Mouse (Mus musculus): ENCODE measurements around the gene Mbtps2. TPM values are rescaled to one million over a fixed set of nuclear protein-coding genes. Genes with fewer than 3 reads are reported as not detected.
A peak's percentile ranks its signal among the peaks of the same experiment; 100 is the strongest.

Gene Mbtps2
- total and polyA plus RNA-seq, 3 experiments: 7.0 to 209 (median 31.8) TPM

GRCm38 (mm10) chrX:157644300-157644699 is 45.8 kb upstream of the Mbtps2 start (continued):
- no peak for TF ChIP-seq SIN3A (IDR thresholded peaks at IDR 0.05; ENCODE audit: low read length)
- TF ChIP-seq MAZ (IDR thresholded peaks at IDR 0.05; ENCODE audit: low read depth, low read length): no peak
- no peak for TF ChIP-seq NELFE (IDR thresholded peaks at IDR 0.05; ENCODE audit: low read depth, low read length)
- peak; percentile 87 for TF ChIP-seq ZC3H11A (IDR thresholded peaks at IDR 0.05; ENCODE audit: low read depth, low read length)
- no peak for TF ChIP-seq GABPA (IDR thresholded peaks at IDR 0.05; ENCODE audit: low read depth, low read length)
- no peak for TF ChIP-seq USF1 (IDR thresholded peaks at IDR 0.05; ENCODE audit: low read depth, low read length)
- no peak for TF ChIP-seq TBP (IDR thresholded peaks at IDR 0.05; ENCODE audit: low read depth, low read length)
- TF ChIP-seq MYB (IDR thresholded peaks at IDR 0.05; ENCODE audit: low read depth, low read length): no peak
- no peak for TF ChIP-seq MEF2A (IDR thresholded peaks at IDR 0.05; ENCODE audit: extremely low read depth, insufficient replicate concordance, low read depth, low read length, poor library complexity, severe bottlenecking)
- no peak for TF ChIP-seq KAT2A (conservative IDR thresholded peaks at IDR 0.05; ENCODE audit: low read depth, low read length)
- TF ChIP-seq E2F4 (IDR thresholded peaks at IDR 0.05; ENCODE audit: borderline replicate concordance, low read depth, low read length): no peak
- TF ChIP-seq EP300 (IDR thresholded peaks at IDR 0.05; ENCODE audit: low read depth in 1 of 2, low read length in 2 of 2): no peak

GRCm38 (mm10) chrX:157642856-157643255 is 44.3 kb upstream of the Mbtps2 start:
- no peak overlapping the region for H3K27ac ChIP-seq (ENCODE audit: control insufficient read depth, low read depth, low read length)
- H3K4me1 ChIP-seq (ENCODE audit: control insufficient read depth in 1 of 2, insufficient read depth in 2 of 2, low read length in 2 of 2): no peaks in the 10 kb centered on the region
- H3K27me3 ChIP-seq (ENCODE audit: control insufficient read depth in 1 of 2, insufficient read depth in 2 of 2, low read length in 2 of 2): peaks cover 1 to 7% of the 10 kb centered on the region in 2 experiments
- no peaks in the 10 kb centered on the region for H3K9me3 ChIP-seq (replicated peaks; ENCODE audit: insufficient read depth, low read length)
- DNase-seq (ENCODE audit: low read depth, low spot score): no peak
- no peak overlapping the region for H3K4me3 ChIP-seq (ENCODE audit: control insufficient read depth in 1 of 2, insufficient read depth in 1 of 2, low read depth in 2 of 2, low read length in 2 of 2)
- no peak overlapping the region for H3K9ac ChIP-seq (ENCODE audit: control insufficient read depth, low read depth, low read length, poor library complexity, severe bottlenecking)
- TF ChIP-seq ZKSCAN1 (IDR thresholded peaks at IDR 0.05; ENCODE audit: low read depth, low read length) (no peak), NRF1 (IDR thresholded peaks at IDR 0.05; ENCODE audit: insufficient read depth, low read depth, low read length, poor library complexity, severe bottlenecking) (no peak), SIN3A (IDR thresholded peaks at IDR 0.05; ENCODE audit: low read length) (no peak), GATA1 (IDR thresholded peaks at IDR 0.05; ENCODE audit: low read depth, low read length) (no peak), MYC (IDR thresholded peaks at IDR 0.05; ENCODE audit: low read depth, low read length) (no peak), BHLHE40 (IDR thresholded peaks at IDR 0.05; ENCODE audit: borderline replicate concordance, low read depth, low read length) (no peak), UBTF (IDR thresholded peaks at IDR 0.05; ENCODE audit: borderline replicate concordance, insufficient read depth, low read depth, low read length) (no peak)
- no peaks in the 10 kb centered on the region for H3K36me3 ChIP-seq (ENCODE audit: control insufficient read depth in 1 of 2, insufficient read depth in 2 of 2, low read length in 2 of 2)
- no peaks in the 10 kb centered on the region for H3K79me2 ChIP-seq (ENCODE audit: control insufficient read depth, insufficient read depth, low read length, poor library complexity)

GRCm38 (mm10) chrX:157637253-157637652 is 38.7 kb upstream of the Mbtps2 start:
- no peaks in the 10 kb centered on the region for H3K4me1 ChIP-seq (ENCODE audit: control insufficient read depth in 1 of 2, insufficient read depth in 2 of 2, low read length in 2 of 2)
- H3K9me3 ChIP-seq (replicated peaks; ENCODE audit: insufficient read depth, low read length): no peaks in the 10 kb centered on the region
- no peak for TF ChIP-seq ETS1 (IDR thresholded peaks at IDR 0.05; ENCODE audit: low read depth, low read length)
- TF ChIP-seq TAL1 (IDR thresholded peaks at IDR 0.05; ENCODE audit: low read length): no peak
- TF ChIP-seq NRF1 (IDR thresholded peaks at IDR 0.05; ENCODE audit: insufficient read depth, low read depth, low read length, poor library complexity, severe bottlenecking): no peak
- no peak for TF ChIP-seq UBTF (IDR thresholded peaks at IDR 0.05; ENCODE audit: borderline replicate concordance, insufficient read depth, low read depth, low read length)
- no peak for TF ChIP-seq JUND (IDR thresholded peaks at IDR 0.05; ENCODE audit: low read depth, low read length)
- TF ChIP-seq ZNF384 (IDR thresholded peaks at IDR 0.05; ENCODE audit: low read depth, low read length): no peak
- TF ChIP-seq KAT2A (conservative IDR thresholded peaks at IDR 0.05; ENCODE audit: low read depth, low read length): no peak
- no peak for TF ChIP-seq MYB (IDR thresholded peaks at IDR 0.05; ENCODE audit: low read depth, low read length)
- TF ChIP-seq MXI1 (IDR thresholded peaks at IDR 0.05; ENCODE audit: low read depth, low read length): no peak
- H3K9ac ChIP-seq (ENCODE audit: control insufficient read depth, low read depth, low read length, poor library complexity, severe bottlenecking): no peak overlapping the region
- H3K27me3 ChIP-seq (ENCODE audit: control insufficient read depth in 1 of 2, insufficient read depth in 2 of 2, low read length in 2 of 2): peaks cover 6% of the 10 kb centered on the region in 2 experiments
- no peak overlapping the region for H3K27ac ChIP-seq (ENCODE audit: control insufficient read depth, low read depth, low read length)
- H3K79me2 ChIP-seq (ENCODE audit: control insufficient read depth, insufficient read depth, low read length, poor library complexity): no peaks in the 10 kb centered on the region
- no peaks in the 10 kb centered on the region for H3K36me3 ChIP-seq (ENCODE audit: control insufficient read depth in 1 of 2, insufficient read depth in 2 of 2, low read length in 2 of 2)
- DNase-seq (ENCODE audit: low read depth, low spot score): no peak
- H3K4me3 ChIP-seq (ENCODE audit: control insufficient read depth in 1 of 2, insufficient read depth in 1 of 2, low read depth in 2 of 2, low read length in 2 of 2): no peak overlapping the region
